Mouse (Mus musculus): ENCODE data around the gene Hmx2. TPM values are rescaled to one million over a fixed set of nuclear protein-coding genes. Genes with fewer than 3 reads are reported as not detected.

The Hmx2 gene
- polyA plus RNA-seq, 1 experiment: not detected

GRCm38 (mm10) chr7:131556541-131557271 lies 8.1 kb downstream of the Hmx2 start:
- H3K36me3 ChIP-seq (ENCODE audit: control insufficient read depth, insufficient read depth, low read length): no peaks in the 10 kb centered on the region
- H3K27me3 ChIP-seq (ENCODE audit: control insufficient read depth, insufficient read depth, low read length): peaks cover 48% of the 10 kb centered on the region
- DNase-seq (ENCODE audit: low read depth in 1 of 2, low spot score in 2 of 2): no peak
- TF ChIP-seq CTCF (IDR thresholded peaks at IDR 0.05; ENCODE audit: extremely low read depth, insufficient read depth, insufficient read length, insufficient replicate concordance) (no peak), POLR2A (IDR thresholded peaks at IDR 0.05; ENCODE audit: low read depth, low read length) (no peak)
- 5% methylated on average over 37 of the region's 37 CpGs for WGBS
- H3K27ac ChIP-seq (ENCODE audit: insufficient read depth, low read length): no peak overlapping the region
- peak overlapping the region; percentile 29; the same call in 1 of the 2 replicates for H3K4me3 ChIP-seq (ENCODE audit: extremely low read depth, insufficient read depth, insufficient read length)
- peaks cover 28% of the 10 kb centered on the region for H3K4me1 ChIP-seq (ENCODE audit: control insufficient read depth, insufficient read depth, insufficient read length)

- Histone ChIP-seq H3K27me3 (ENCODE audit: control insufficient read depth, insufficient read depth, low read length) (peaks cover 39% of the 10 kb centered on the region), H3K27ac (ENCODE audit: insufficient read depth, low read length) (no peak overlapping the region), H3K4me1 (ENCODE audit: control insufficient read depth, insufficient read depth, insufficient read length) (peaks cover 28% of the 10 kb centered on the region), H3K4me3 (ENCODE audit: extremely low read depth, insufficient read depth, insufficient read length) (no peak overlapping the region), H3K36me3 (ENCODE audit: control insufficient read depth, insufficient read depth, low read length) (peaks cover 3% of the 10 kb centered on the region)
- no peak for DNase-seq (ENCODE audit: low read depth in 1 of 2, low spot score in 2 of 2)
- WGBS: 50% methylated on average over 2 of the region's 2 CpGs
- no peak for TF ChIP-seq POLR2A (IDR thresholded peaks at IDR 0.05; ENCODE audit: low read depth, low read length)
- no peak for TF ChIP-seq CTCF (IDR thresholded peaks at IDR 0.05; ENCODE audit: extremely low read depth, insufficient read depth, insufficient read length, insufficient replicate concordance)
Observed at GRCm38 (mm10) chr7:131557751-131558150, 9.2 kb downstream of the Hmx2 start.

- peak within 1 kb of the TSS; percentile 84 for H3K4me3 ChIP-seq (ENCODE audit: extremely low read depth, insufficient read depth, insufficient read length)
- TF ChIP-seq POLR2A (IDR thresholded peaks at IDR 0.05; ENCODE audit: low read depth, low read length) (peak; percentile 85), CTCF (IDR thresholded peaks at IDR 0.05; ENCODE audit: extremely low read depth, insufficient read depth, insufficient read length, insufficient replicate concordance) (no peak)
- WGBS: under 1% methylated on average over 45 of the region's 51 CpGs
- peaks cover 25% of the 10 kb centered on the region for H3K27me3 ChIP-seq (ENCODE audit: control insufficient read depth, insufficient read depth, low read length)
- DNase-seq (ENCODE audit: low read depth in 1 of 2, low spot score in 2 of 2): peak; percentile 89 to 94
- peak within 1 kb of the TSS; percentile 82 for H3K27ac ChIP-seq (ENCODE audit: insufficient read depth, low read length)
- H3K4me1 ChIP-seq (ENCODE audit: control insufficient read depth, insufficient read depth, insufficient read length): peaks cover 16% of the 10 kb centered on the region
- H3K36me3 ChIP-seq (ENCODE audit: control insufficient read depth, insufficient read depth, low read length): peaks cover 8% of the 10 kb centered on the region
Observed at GRCm38 (mm10) chr7:131559986-131560696, 11.6 kb downstream of the Hmx2 start, which contains the start of gene Bub3. Bub3 (plus strand) TSS chr7:131560222.

- H3K4me1 ChIP-seq (ENCODE audit: control insufficient read depth, insufficient read depth, insufficient read length): peaks cover 11% of the 10 kb centered on the region
- peak overlapping the region; percentile 84 for H3K4me3 ChIP-seq (ENCODE audit: extremely low read depth, insufficient read depth, insufficient read length)
- H3K36me3 ChIP-seq (ENCODE audit: control insufficient read depth, insufficient read depth, low read length): peaks cover 11% of the 10 kb centered on the region
- peaks cover 20% of the 10 kb centered on the region for H3K27me3 ChIP-seq (ENCODE audit: control insufficient read depth, insufficient read depth, low read length)
- WGBS: 2% methylated on average over 14 of the region's 14 CpGs
- peak overlapping the region; percentile 82 for H3K27ac ChIP-seq (ENCODE audit: insufficient read depth, low read length)
- TF ChIP-seq CTCF (IDR thresholded peaks at IDR 0.05; ENCODE audit: extremely low read depth, insufficient read depth, insufficient read length, insufficient replicate concordance): no peak
- no peak for TF ChIP-seq POLR2A (IDR thresholded peaks at IDR 0.05; ENCODE audit: low read depth, low read length)
- no peak for DNase-seq (ENCODE audit: low read depth in 1 of 2, low spot score in 2 of 2)
Observed at GRCm38 (mm10) chr7:131560697-131561042, 12.1 kb downstream of the Hmx2 start.

GRCm38 (mm10) chr7:131575246-131575645 lies 26.7 kb downstream of the Hmx2 start:
- no peak overlapping the region for H3K4me3 ChIP-seq (ENCODE audit: extremely low read depth, insufficient read depth, insufficient read length)
- H3K36me3 ChIP-seq (ENCODE audit: control insufficient read depth, insufficient read depth, low read length): peaks cover 16% of the 10 kb centered on the region
- no peaks in the 10 kb centered on the region for H3K27me3 ChIP-seq (ENCODE audit: control insufficient read depth, insufficient read depth, low read length)
- no peak overlapping the region for H3K27ac ChIP-seq (ENCODE audit: insufficient read depth, low read length)
- H3K4me1 ChIP-seq (ENCODE audit: control insufficient read depth, insufficient read depth, insufficient read length): no peaks in the 10 kb centered on the region
- TF ChIP-seq CTCF (IDR thresholded peaks at IDR 0.05; ENCODE audit: extremely low read depth, insufficient read depth, insufficient read length, insufficient replicate concordance): no peak
- WGBS: 87% methylated on average over 6 of the region's 6 CpGs
- DNase-seq (ENCODE audit: low read depth in 1 of 2, low spot score in 2 of 2): no peak

- H3K4me1 ChIP-seq (ENCODE audit: control insufficient read depth, insufficient read depth, insufficient read length): no peaks in the 10 kb centered on the region
- WGBS: 87% methylated on average over 9 of the region's 9 CpGs
- no peak overlapping the region for H3K4me3 ChIP-seq (ENCODE audit: extremely low read depth, insufficient read depth, insufficient read length)
- no peaks in the 10 kb centered on the region for H3K27me3 ChIP-seq (ENCODE audit: control insufficient read depth, insufficient read depth, low read length)
- DNase-seq (ENCODE audit: low read depth in 1 of 2, low spot score in 2 of 2): no peak
- no peak overlapping the region for H3K27ac ChIP-seq (ENCODE audit: insufficient read depth, low read length)
- no peaks in the 10 kb centered on the region for H3K36me3 ChIP-seq (ENCODE audit: control insufficient read depth, insufficient read depth, low read length)
- TF ChIP-seq CTCF (IDR thresholded peaks at IDR 0.05; ENCODE audit: extremely low read depth, insufficient read depth, insufficient read length, insufficient replicate concordance): no peak
- no peak for TF ChIP-seq POLR2A (IDR thresholded peaks at IDR 0.05; ENCODE audit: low read depth, low read length)
Observed at GRCm38 (mm10) chr7:131582178-131582577, 33.6 kb downstream of the Hmx2 start.

GRCm38 (mm10) chr7:131585551-131585950 lies 37.0 kb downstream of the Hmx2 start:
- TF ChIP-seq CTCF (IDR thresholded peaks at IDR 0.05; ENCODE audit: extremely low read depth, insufficient read depth, insufficient read length, insufficient replicate concordance) (no peak), POLR2A (IDR thresholded peaks at IDR 0.05; ENCODE audit: low read depth, low read length) (no peak)
- H3K27me3 ChIP-seq (ENCODE audit: control insufficient read depth, insufficient read depth, low read length): no peaks in the 10 kb centered on the region
- 92% methylated on average over 5 of the region's 5 CpGs for WGBS
- H3K4me3 ChIP-seq (ENCODE audit: extremely low read depth, insufficient read depth, insufficient read length): no peak overlapping the region
- no peak overlapping the region for H3K27ac ChIP-seq (ENCODE audit: insufficient read depth, low read length)
- no peaks in the 10 kb centered on the region for H3K36me3 ChIP-seq (ENCODE audit: control insufficient read depth, insufficient read depth, low read length)
- no peaks in the 10 kb centered on the region for H3K4me1 ChIP-seq (ENCODE audit: control insufficient read depth, insufficient read depth, insufficient read length)
- DNase-seq (ENCODE audit: low read depth in 1 of 2, low spot score in 2 of 2): no peak
